Mouse (Mus musculus) bone marrow, adult 2 months (tissue): ENCODE data around the gene Ice1.

Source experiments
- CTCF ChIP-seq: fragments of 200-500 bp; IDR thresholded peaks from 2 replicates; pipeline ENCODE4 v1.5.1; 2011; ENCODE audit warnings: low read length, control low read depth; ENCODE audit not compliant: control insufficient read depth, insufficient read depth
- POLR2A ChIP-seq: fragments of 200-500 bp; IDR thresholded peaks from 2 replicates; pipeline ENCODE4 v1.6.1; 2011; ENCODE audit warnings: low read depth, mild to moderate bottlenecking, control low read depth, low read length, borderline replicate concordance; ENCODE audit not compliant: control insufficient read depth

DNA sequence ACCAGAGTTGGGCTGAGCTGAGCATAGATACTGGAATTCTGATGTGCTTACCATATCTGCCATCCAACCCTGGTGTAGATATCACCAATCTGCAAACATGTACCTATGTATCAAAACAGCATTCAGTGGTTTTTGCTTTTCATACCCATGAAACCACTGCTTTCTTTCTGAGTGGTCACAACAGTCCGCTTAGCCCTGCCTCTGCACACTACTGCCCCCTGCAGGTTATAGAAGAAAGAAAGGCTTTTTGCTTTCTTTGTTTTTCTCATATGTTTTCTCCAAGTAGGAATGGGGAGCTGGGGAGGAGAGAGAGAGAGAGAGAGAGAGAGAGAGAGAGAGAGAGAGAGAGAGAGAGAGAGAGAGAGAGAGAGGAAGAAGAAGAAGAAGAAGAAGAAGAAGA is 92.2 kb downstream of the Ice1 start:
- TF ChIP-seq POLR2A = no peak
- no peak for TF ChIP-seq CTCF
